Mouse (Mus musculus) embryo, embryonic 10.5 days (tissue): ENCODE results near the gene Hipk2.

Experiments used
- DNase-seq: peaks from one replicate; pipeline ENCODE4 v3.0.0-alpha.2; 2015; ENCODE audit warnings: low spot score

The Hipk2 gene

DNA sequence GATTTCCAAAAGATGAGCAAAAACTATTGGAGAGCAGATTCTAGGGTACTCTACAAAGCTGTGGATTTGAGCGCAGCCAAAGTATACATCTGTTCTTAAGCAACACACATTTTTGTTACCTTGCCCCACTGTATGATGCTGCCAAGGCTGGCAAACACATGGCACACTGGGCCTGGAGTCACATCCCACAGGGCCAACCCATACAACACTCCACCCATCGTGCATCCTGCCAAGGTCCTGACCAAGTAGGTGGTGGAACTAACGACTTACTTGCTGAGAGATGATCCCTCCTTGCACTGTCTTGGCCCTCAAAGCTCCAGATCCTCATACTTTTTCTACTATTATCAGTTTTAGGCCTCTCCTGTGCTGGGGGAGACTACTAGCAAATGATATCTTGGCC, 83.0 kb downstream of the Hipk2 start:
- DNase-seq: no peak

- no peak for DNase-seq
Observed at GRCm38 (mm10) chr6:38789221-38789810, 86.6 kb downstream of the Hipk2 start.

DNA sequence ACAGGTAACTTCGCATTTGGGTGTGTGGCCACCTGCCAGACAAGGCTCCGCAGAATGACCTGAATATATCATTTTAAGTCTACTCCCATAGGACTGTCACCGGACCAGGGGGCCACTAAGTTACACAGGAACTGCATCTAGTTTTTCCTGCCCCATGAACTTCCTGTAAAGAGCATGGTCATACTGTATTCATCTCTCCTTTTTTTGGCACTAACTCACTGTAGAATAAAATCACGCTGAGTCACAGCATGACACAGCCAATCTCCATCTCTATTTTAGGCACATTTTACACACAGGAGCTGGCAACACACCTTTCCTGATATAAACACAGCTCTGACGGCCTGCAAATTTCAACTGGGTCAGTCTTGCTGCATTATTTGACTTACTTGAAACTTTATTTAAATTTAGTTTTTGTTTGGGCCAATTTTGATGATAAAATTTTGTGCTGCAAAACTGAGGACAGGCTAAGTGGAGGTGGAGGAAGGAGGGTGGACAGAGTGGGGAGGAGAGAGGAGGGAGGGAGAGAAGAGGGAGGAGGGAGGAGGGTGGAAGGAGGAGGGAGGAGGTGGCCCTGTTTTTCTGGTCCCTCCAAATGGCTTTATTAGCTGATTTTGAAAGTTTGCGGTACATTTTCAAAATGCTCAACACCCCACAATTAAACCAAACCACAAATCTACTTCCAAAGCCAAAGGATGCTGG, 88.0 kb downstream of the Hipk2 start:
- no peak for DNase-seq

DNA sequence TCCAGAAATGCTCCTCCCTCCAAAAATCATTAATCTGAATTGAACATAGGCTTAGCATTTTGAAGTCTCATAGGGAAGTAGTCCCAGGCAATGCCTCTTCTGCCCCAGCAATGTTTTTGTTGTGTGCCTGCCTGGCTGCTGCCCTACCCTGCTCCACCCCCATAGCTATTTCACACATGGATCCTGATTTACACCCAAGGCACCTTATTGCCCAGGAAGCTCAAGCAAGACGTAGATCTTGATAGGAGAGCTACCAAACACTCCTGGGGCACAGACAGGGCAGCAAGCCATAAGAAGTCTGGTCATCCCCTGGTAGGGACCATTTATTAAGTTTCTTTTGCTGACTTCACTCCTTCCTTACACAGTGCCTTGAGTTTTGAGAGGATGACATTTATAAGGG, 88.8 kb downstream of the Hipk2 start:
- no peak for DNase-seq

DNA sequence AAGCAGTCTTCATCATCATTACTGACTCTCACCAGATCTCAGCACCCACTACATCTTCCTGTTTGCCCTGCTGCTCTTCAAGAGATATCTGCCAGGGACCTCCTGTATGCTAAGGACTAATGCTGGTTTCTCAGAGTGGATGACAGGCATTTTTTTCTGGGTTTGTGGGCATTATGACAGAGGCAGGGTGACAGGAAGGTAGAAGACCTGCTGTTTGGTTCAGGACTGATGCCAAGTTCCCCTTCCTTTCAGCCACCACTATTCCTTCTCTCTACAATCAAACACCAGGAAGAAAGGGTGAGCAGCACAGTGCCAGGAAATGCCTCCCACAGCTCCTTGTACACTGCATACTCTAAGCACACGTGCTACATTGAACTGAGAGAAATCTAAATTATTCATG, 90.2 kb downstream of the Hipk2 start:
- no peak for DNase-seq

DNA sequence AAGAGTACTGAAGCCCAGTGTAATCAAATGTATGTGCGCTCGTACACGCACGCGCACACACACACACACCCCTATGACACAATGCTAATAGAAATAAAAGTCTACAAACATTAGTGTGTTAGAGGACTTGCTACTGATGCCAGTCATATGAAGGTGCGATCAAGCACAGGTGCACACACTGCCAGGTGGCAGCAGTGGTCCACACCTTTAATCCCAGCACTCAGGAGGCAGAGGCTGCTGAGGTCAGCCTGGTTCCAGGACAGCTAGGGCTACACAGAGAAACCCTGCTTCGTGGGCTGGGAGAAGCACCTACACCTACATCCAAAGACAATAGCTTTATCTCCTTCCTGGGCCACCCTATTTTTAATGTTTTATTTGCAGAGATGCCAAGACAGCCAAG, 96.6 kb downstream of the Hipk2 start:
- no peak for DNase-seq

GRCm38 (mm10) chr6:38778887-38779286, 97.1 kb downstream of the Hipk2 start:
- DNase-seq: no peak

- DNase-seq: no peak
Observed at GRCm38 (mm10) chr6:38776000-38776584, 99.9 kb downstream of the Hipk2 start.

GRCm38 (mm10) chr6:38772836-38773518, 103.0 kb downstream of the Hipk2 start:
- no peak for DNase-seq

- DNase-seq: peak; percentile 24
Observed at GRCm38 (mm10) chr6:38771061-38771667, 104.8 kb downstream of the Hipk2 start.

- DNase-seq: no peak
Observed at GRCm38 (mm10) chr6:38769627-38770026, 106.3 kb downstream of the Hipk2 start.

- DNase-seq: no peak
Observed at GRCm38 (mm10) chr6:38762588-38763265, 113.2 kb downstream of the Hipk2 start.

DNA sequence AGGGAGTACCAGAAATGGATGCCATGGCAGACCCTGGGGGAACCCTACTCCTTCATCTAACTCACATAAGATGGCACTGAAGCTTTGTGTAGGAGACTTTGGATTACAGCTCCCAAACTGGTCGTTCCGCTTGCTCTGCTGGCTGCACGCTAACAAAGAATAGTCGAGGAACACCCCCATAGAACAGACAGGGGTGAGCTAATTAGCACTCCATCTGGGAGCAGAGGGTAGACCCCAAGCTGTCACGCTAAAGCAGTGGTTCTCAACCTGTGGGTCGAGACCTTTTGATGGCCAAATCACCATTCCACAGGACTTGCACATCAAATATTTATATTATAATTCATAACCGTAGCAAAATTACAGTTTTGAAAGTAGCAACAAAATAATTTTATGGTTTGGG, 114.0 kb downstream of the Hipk2 start:
- no peak for DNase-seq

DNA sequence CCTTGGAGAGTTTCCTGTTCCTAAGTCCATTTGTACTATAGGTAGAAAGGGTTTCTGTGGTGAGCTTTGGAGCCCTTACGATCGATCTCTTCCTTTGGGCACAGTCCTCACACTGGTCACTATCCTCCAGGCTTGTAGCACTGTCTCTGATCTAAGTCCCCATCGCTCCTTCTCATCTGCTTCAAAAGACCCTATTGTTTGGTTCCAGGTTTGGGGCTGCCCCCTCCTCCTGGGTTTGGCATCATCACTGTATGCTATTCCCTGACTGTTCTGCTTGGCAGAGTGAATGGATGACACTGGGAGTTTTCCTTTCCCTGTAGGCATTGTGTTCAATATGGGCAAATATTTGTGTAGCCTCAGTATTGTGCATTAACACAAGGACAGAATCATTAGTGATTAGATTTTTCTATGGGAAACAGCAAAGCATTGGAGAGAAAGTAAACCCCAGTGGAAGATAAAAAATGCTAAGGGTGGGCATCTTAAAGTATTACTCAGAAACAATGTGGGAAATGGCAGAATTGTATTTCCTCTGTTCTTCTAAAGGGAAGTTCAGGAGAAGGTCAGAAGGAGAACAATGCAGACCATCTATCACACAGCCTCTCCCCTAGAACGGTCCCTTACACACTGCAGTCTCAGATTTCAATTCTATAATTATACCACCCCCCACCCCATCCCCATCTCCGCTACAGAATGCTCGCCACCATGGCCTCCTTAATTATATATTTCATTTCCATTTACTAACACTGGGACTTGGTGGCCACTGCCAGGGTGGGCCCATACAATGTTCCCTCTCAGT, 114.9 kb downstream of the Hipk2 start:
- DNase-seq: peak; percentile 41

- DNase-seq: peak; percentile 48
Observed at GRCm38 (mm10) chr6:38759922-38760620, 115.9 kb downstream of the Hipk2 start.

DNA sequence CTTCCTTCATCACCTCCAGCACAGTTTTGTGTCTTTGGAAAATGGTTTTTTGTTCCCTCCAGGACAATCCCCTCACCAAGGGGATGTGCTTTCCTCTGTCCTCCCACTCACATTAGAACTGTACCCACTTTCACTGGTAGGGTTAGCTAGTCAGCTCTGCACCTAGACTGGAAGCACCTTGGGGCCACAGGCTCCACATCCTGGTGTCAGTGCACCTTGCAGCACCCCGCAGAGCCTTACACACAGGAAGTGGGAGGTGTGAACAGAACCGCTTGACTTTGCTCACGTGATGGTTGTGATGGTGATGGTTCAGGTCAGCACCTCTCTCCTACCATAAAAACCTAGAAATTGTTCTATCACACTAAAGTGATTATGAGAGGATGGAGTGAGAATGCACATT, 116.8 kb downstream of the Hipk2 start:
- no peak for DNase-seq

GRCm38 (mm10) chr6:38757597-38757996, 118.4 kb downstream of the Hipk2 start:
- DNase-seq: no peak

DNA sequence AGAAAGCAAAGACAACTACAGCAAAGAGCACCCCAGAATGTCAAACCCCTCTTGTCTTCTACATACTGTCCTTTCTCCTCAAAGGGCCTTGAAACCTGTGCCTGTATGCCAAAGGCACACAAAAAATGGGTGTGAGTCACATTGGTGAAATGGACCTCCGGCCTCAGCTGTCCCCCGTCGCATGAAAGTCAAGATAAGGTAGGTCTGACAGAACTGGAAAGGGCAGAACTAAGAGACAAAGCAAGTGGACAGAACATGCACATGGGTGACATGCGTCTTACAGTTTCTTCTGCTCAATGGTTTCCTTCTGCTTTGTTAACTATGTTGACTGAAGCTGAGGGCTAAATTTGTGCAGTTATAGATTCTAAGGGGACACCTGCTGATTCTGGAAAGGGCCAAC, 119.0 kb downstream of the Hipk2 start:
- no peak for DNase-seq

DNA sequence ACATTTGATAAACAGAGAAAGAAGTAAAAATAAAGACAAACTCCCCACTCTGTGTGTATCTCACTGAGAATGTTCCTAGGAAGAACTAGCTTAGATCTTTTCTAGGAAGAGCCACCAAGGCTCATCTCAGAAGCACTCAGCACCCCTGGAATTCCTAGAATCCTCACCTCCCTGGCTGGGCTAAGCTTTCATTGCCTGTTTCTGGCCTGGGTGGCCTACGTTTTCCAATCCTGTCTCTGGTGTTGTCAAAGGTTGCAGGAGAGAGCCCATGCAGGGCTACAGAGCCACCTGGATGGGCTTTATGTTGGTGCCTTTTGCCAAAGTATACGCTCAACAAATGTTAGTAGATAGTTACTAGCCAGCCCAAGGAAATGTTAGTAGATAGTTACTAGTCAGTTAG, 120.0 kb downstream of the Hipk2 start:
- no peak for DNase-seq

DNA sequence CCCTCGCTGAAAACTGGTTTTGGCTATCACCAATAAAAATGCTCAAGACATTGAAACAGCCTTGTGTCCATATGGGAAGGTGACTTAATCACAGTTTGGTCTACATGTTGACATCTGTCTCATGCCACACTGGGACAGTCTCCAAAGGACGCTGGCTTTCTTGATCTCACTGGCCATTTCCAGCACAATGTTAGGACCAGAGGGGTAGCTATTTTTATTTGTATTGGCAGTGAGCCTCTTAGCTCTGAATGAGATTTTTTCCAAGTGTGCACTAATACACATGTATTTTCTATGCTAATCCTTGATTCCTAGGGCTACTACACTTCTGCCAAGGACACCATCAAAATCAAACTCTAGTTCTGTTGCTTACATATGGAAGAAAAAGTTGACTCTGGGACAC, 120.8 kb downstream of the Hipk2 start:
- no peak for DNase-seq

DNA sequence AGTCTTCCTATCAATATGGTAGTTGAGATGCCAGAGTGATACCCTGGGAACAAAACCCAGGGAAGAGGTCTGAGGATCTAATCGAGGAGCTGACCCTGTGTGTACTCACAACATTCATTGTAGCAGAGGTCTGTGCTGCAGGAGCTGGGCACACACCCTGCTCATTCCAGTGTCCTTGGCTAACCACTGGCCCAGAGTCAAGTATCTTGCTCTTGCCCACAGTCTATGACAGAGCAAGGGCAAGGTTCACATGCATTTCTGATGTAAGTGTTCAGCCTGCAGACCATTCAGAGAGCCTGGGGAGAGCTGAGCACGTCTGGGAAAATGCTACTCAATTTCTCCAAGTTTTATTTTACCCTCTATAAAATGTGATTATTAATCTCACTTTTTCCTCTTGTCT, 122.2 kb downstream of the Hipk2 start:
- no peak for DNase-seq
